23 mouse cellular contexts compared by ENCODE assay signal in the genomic region with DNA sequence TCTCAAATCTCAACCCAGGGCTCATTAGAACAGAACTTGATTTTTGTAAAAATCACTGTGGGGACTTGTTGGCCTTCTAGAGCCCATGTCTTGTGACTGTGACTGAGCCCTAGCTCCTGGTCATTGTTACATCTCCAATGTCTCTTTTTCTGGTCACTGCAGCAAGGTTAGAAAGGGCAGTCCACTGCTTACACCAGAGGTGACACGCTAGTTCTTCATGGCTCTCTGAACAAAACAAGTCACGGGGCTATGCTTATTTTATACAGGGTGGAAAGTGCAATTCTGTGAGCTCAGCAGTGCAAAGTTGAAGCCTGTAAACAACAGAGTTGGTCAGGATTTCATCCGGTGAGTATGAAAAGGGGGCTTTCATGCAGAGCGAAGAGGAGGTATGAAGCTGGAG. TPM values are rescaled to one million over a fixed set of nuclear protein-coding genes. Genes with fewer than 3 reads are reported as not detected.
DNase-seq lines count a peak whose midpoint lies in the region; TF ChIP-seq lines count a peak whose summit lies in the region.
"Had no signal": no experiment of that assay in that cellular context is flagged by ENCODE, and none has a peak within 500 bp of the region (broad histone marks: within the 10 kb centered on the region; RNA-seq: fewer than 3 reads in every experiment).

No protein-coding gene starts in this region.

- H3K4me3 ChIP-seq in heart, embryonic 10.5 days, result no peak overlapping the region
- no peak overlapping the region for H3K4me3 ChIP-seq in kidney, adult 2 months (ENCODE audit: insufficient read depth, low read depth, low read length)
- H3K4me3 ChIP-seq: embryonic facial prominence, embryonic 13.5 days; embryonic facial prominence, embryonic 15.5 days; erythroblast, embryonic 14.5 days; forebrain, embryonic 10.5 days; forebrain, embryonic 12.5 days had no signal

- intact Hi-C loops in heart, postnatal 36 days (cut with DNase I), result no loop called here

- no peak overlapping the region for H3K27ac ChIP-seq in heart, embryonic 10.5 days
- H3K27ac ChIP-seq in kidney, adult 2 months (ENCODE audit: insufficient read depth, low read depth, low read length), result peak overlapping the region; percentile 55
- H3K27ac ChIP-seq: embryonic facial prominence, embryonic 13.5 days; embryonic facial prominence, embryonic 15.5 days; forebrain, embryonic 10.5 days; forebrain, embryonic 12.5 days had no signal

- H3K36me3 ChIP-seq in heart, embryonic 10.5 days, result no peaks in the 10 kb centered on the region
- no peaks in the 10 kb centered on the region for H3K36me3 ChIP-seq in kidney, adult 2 months (ENCODE audit: control insufficient read depth, insufficient read depth, low read length)
- H3K36me3 ChIP-seq: embryonic facial prominence, embryonic 13.5 days; embryonic facial prominence, embryonic 15.5 days; forebrain, embryonic 10.5 days; forebrain, embryonic 12.5 days had no signal

- H3K4me1 ChIP-seq in heart, embryonic 10.5 days, result peaks cover 7% of the 10 kb centered on the region
- H3K4me1 ChIP-seq in kidney, adult 2 months (ENCODE audit: control insufficient read depth, insufficient read depth, low read length), result peaks cover 20% of the 10 kb centered on the region

- no peaks in the 10 kb centered on the region for H3K27me3 ChIP-seq in heart, embryonic 10.5 days (ENCODE audit: insufficient read depth, poor library complexity, severe bottlenecking)
- H3K27me3 ChIP-seq in kidney, adult 2 months (replicated peaks; ENCODE audit: control insufficient read depth, insufficient read depth, low read length), result no peaks in the 10 kb centered on the region
- H3K27me3 ChIP-seq: embryonic facial prominence, embryonic 13.5 days; embryonic facial prominence, embryonic 15.5 days; forebrain, embryonic 12.5 days had no signal

- WGBS in heart, embryonic 10.5 days, result 79% methylated on average over 4 of the region's 4 CpGs
- 45% methylated on average over 4 of the region's 4 CpGs for WGBS in kidney, adult 2 months

- peak; percentile 50 for DNase-seq in heart, embryonic 10.5 days (ENCODE audit: low spot score)
- DNase-seq in heart, postnatal 36 days, result no peak
- peak; percentile 44 for DNase-seq in kidney, adult 2 months
- no peak for DNase-seq in kidney, postnatal 25 days
- DNase-seq in kidney, postnatal 36 days, result peak; percentile 26 to 28
- no peak for DNase-seq in kidney, adult 8-10 months
- DNase-seq: adrenal gland, adult 2 months; adrenal gland, postnatal 10 days; adrenal gland, postnatal 25 days; cerebellum, adult 11 months; cerebellum, adult 18-20 months; cerebellum, adult 8-10 months; cerebellum, adult 9-11 months; cerebellum, postnatal 14 days; cerebellum, postnatal 36 days; embryo, embryonic 11 days had no signal

- no peaks in the 10 kb centered on the region for H3K9me3 ChIP-seq in heart, embryonic 10.5 days
- H3K9me3 ChIP-seq: embryonic facial prominence, embryonic 13.5 days; embryonic facial prominence, embryonic 15.5 days; forebrain, embryonic 10.5 days; forebrain, embryonic 12.5 days had no signal

- no peak for TF ChIP-seq POLR2A in kidney, adult 2 months (IDR thresholded peaks at IDR 0.05; ENCODE audit: low read depth, low read length)

- TF ChIP-seq CTCF in kidney, adult 2 months (conservative IDR thresholded peaks at IDR 0.05; ENCODE audit: insufficient read depth, insufficient read length, low read depth, low read length), result no peak

RNA-seq across cellular contexts. Expression of a gene that starts 6.4 kb away (rescaled TPM):
- 91.3 and 110 TPM in 2 replicates for polyA plus RNA-seq in heart, embryonic 10.5 days (2016; fragmentation: Nextera tagmentation; extraction: Ambion mirVana)
- total RNA-seq in heart, postnatal 36 days (2021), result 100 to 1,000 TPM in 1 of 2 experiments, 10 to 100 TPM in 1; 86.4 to 102 TPM
- 35.1 and 42.3 TPM in 2 replicates for polyA plus RNA-seq in kidney, adult 2 months (2012; rRNA removed)
- polyA plus RNA-seq: erythroblast, embryonic 14.5 days had no signal

RNA-seq across cellular contexts. Expression of a gene that starts 7.7 kb away (rescaled TPM):
- 3.3 and 3.7 TPM in 2 replicates for polyA plus RNA-seq in heart, embryonic 10.5 days (2016; fragmentation: Nextera tagmentation; extraction: Ambion mirVana)
- total RNA-seq in heart, postnatal 36 days (2021), result 1 to 10 TPM; 4.1 to 6.4 TPM
- 4.3 and 5.1 TPM in 2 replicates for polyA plus RNA-seq in kidney, adult 2 months (2012; rRNA removed)
- total RNA-seq: common myeloid progenitor, adult 5-6 weeks; MEL had no signal
- polyA plus RNA-seq: erythroblast, embryonic 14.5 days had no signal

Comparison
In these comparisons a context has a peak if more than half of its experiments do, and no peak if none do; other contexts are left out.
1. DNase-seq: peak in heart, embryonic 10.5 days (single experiment), kidney, adult 2 months (single experiment) and kidney, postnatal 36 days (2 of 2); none in heart, postnatal 36 days (0 of 2), kidney, postnatal 25 days (0 of 2) and kidney, adult 8-10 months (0 of 2).